Mouse (Mus musculus) lung, adult 2 months (tissue): ENCODE measurements at regions not wholly inside any gene's neighbourhood (a gene's known extent, or its start where the extent isn't known, plus 50 kb on each side); places are given as distances from the start of the nearest gene placed in this dataset.

Experiments
- CTCF ChIP-seq: fragments of 200-500 bp; IDR thresholded peaks from 2 replicates; pipeline ENCODE4 v1.5.1; 2011; ENCODE audit warnings: mild to moderate bottlenecking, low read length, control low read depth; ENCODE audit not compliant: insufficient read depth
- POLR2A ChIP-seq: fragments of 200-500 bp; IDR thresholded peaks from 2 replicates; pipeline ENCODE4 v1.6.1; 2011; ENCODE audit warnings: low read depth, mild to moderate bottlenecking, control low read depth, low read length, borderline replicate concordance; ENCODE audit errors: extremely low read depth

- TF ChIP-seq POLR2A (no peak), CTCF (no peak)
These were observed 147.6 kb upstream of the Rbms1 start for GRCm38 (mm10) chr2:61110591-61110990.
